Mouse (Mus musculus): ENCODE measurements around the gene Fcrl1.

The Fcrl1 gene

DNA sequence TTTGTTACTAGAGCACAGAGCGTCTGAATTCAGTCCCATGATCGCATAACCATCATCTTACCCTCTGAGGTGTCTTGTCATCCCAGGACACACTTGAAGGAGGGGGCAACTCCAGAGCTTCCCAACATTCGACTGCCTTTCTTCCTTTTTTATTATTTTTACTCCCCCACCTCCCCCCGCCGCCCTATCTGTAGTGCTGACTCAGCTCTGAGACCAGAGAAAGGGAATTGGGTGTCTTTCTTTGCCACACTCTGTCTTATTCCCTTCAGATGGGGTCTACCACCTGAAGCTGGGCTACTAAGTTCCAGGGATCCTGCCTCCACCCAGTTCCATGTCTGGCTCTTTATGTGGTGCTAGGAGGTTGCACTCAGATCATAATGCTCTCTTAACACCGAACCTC lies 34.4 kb downstream of the Fcrl1 start:
- DNase-seq (ENCODE audit: low spot score in 2 of 2): no peak

DNA sequence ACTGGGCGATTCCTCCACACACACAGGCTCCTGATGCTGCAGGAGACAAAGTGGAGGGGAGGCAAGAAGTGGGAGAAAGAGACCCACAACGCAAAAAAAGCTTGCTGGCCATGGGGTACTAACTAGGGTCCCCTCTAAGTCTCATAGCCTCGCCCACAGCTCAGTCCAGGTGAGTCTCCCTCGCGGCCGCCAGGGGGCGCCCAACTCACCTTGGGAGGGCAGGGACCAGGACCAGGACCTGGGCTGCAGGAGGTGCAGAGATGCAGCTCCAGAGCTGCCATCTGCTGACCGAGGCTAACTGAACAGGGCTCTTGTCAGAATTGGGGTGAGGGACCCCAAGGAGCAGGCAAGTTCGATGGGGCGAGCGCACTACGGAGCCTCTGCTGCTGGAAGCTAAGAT lies 35.0 kb downstream of the Fcrl1 start:
- peak; percentile 4 to 10 for DNase-seq (ENCODE audit: low spot score in 2 of 2)

DNA sequence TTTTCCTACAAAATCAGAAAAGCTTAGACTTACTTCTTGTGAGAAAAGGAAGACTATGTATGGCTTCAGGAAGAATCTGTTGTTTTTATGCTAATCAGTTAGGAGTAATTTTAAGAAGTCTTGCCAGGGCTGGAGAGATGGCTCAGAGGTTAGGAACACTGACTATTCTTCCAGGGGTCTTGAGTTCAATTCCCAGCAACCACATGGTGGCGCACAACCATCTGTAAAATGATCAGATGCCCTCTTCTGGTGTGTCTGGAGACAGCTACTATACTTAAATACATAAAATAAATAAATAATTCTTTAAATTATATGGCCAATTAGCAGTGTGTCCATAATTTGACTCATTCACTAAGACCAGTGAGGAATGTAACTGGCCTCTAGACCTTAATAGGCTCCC lies 44.5 kb downstream of the Fcrl1 start:
- DNase-seq (ENCODE audit: low spot score in 2 of 2): no peak

DNA sequence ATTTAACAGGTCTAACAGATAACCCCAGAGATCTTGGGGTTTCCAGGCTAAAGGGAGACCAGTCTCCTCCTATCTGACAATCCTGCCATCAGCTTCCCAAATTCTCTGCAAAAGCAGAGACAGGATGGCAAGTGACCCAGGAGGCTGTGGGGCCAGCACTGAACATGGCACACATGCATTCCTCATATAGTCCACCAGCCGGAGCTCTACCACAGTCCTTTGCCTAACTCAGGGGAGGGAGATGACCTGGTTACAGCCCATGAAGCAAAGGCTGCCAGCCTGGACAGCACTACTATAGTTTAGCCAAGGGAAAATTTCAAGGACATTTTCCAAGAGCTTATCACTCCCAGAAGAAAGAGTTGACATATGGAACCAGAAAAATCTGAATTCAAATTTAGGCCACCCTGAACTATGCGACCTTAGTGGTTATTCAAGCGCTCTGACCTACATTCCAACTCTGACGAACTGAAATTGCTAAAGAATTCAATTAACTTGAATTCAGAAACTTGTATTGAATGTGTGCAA lies 46.3 kb downstream of the Fcrl1 start:
- DNase-seq (ENCODE audit: low spot score in 2 of 2): no peak

DNA sequence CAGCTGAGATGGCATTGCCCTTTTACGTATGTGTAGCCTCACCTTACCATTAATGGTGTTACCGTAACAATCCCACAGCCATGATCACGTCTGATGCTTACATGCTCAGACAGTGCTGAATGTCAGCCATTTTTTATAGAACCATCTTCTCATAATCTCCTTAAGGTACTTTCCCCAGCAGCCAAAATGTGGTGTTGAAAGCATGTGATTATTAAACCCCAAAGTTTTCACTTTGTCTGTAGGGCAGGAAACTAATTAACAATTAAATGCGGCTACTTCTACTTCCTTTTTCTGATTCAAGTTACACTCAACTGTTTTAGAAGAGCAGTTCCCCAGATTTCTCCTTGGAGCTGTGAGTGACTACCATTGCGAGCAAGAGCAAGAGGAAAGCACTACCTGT lies 59.3 kb downstream of the Fcrl1 start, which contains the start of gene Fcrl5:
Gene Fcrl5 (plus strand): TSS at position 295 of the 400 bp plus-strand sequence.
- DNase-seq (ENCODE audit: low spot score in 2 of 2): no peak

DNA sequence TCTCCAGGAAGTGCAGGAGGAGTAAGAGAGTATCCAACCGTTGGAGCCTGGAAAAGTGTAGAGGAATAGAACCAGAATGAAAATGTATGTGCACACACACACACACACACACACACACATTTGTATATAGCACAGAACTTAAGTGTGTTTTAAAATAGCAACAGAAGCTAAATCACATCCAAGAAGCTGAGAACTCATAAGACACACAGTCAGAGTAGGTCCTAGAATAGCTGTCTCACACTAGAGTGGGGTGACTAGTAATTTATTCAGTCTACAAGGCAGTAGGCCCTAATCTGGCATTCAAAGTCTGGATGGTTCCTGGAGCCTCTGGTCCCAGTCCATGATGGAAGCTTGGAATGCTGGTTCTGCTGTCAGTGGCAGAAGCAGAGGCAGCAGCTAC lies 64.4 kb downstream of the Fcrl1 start:
- peak in 1 of 2 experiments; percentile 3 for DNase-seq (ENCODE audit: low spot score in 2 of 2)

DNA sequence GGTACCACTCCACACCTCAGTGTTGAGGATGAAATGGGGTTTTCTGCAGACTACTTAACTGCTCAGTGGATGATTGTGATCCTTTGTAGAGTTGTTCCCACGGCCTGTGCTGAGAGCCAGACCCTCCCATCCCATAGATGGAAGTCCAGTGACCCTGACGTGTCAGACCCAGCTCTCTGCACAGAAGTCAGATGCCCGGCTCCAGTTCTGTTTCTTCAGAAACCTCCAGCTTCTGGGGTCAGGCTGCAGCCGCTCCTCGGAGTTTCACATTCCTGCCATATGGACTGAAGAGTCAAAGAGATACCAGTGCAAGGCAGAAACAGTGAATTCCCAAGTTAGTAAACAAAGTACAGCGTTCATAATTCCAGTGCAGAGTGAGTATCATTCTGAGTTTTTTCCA lies 67.8 kb downstream of the Fcrl1 start:
- no peak for DNase-seq (ENCODE audit: low spot score in 2 of 2)
